Mouse (Mus musculus) megakaryocyte, adult 5-6 weeks (primary cell): ENCODE results near the gene Dop1b. TPM values are rescaled to one million over a fixed set of nuclear protein-coding genes. Genes with fewer than 3 reads are reported as not detected.
"Not testable (repeated sequence)": the region's sequence is repeated elsewhere in the genome, so short reads cannot be mapped to it uniquely, and the experiment has no call there.

Experiments
- ATAC-seq: 2 replicates; pipeline ENCODE4 v1.8.0; 2016; ENCODE audit warnings: mild to moderate bottlenecking, inconsistent platforms; ENCODE audit not compliant: poor library complexity, severe bottlenecking
- total RNA-seq, 2 experiments: library from RNA; stranded (forward) in 1 of 2; stranded (reverse) in 1 of 2; fragments of 153-499, 151-499 nt in 1 of 2; fragments of 221-1000, 200-1000 nt in 1 of 2; gene quantifications; 2 replicates each; pipeline versions ENCODE4 v1.2.3 to v1.2.4; 2015 to 2017

The Dop1b gene
- total RNA-seq, 2 experiments from 2014 or later: 10.5 to 20.3 TPM

DNA sequence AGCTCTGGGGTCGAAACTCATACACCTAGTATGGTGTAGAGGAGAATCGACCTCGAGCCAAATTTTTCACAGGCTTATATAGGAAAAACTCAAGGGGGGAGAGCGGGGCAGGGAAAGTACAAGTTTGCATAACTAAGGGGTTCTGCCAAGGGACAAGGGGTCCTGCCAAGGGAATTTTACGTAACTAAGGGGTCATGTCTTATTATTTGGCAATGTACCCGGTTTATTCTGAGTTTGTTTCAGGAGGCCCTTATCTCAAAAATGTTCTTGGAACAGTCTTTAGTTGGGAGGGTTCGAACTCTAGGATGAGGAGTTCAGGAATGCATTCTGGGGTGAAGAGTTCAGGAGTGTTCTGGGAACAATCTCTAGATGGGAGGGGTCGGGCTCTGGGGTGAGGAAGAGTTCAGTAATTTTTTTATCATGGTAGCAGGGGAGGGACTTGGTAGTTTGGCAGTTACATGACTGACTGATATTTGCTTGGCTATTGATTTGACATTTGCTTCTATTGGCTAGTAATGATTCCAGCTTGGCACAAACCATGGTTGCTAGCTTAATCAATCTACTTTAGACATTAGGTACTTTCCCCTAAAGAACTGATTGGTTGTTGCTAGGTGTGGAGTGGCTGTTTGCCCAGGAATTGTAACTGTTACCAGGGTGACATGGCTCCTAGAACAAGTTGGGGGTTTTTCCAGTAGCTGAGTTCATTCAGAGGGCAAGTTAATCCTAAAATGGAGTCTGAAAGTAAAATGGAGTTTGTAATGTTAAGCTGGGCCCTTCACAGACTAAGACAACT, 110.9 kb downstream of the Dop1b start:
- not testable (repeated sequence) for ATAC-seq

DNA sequence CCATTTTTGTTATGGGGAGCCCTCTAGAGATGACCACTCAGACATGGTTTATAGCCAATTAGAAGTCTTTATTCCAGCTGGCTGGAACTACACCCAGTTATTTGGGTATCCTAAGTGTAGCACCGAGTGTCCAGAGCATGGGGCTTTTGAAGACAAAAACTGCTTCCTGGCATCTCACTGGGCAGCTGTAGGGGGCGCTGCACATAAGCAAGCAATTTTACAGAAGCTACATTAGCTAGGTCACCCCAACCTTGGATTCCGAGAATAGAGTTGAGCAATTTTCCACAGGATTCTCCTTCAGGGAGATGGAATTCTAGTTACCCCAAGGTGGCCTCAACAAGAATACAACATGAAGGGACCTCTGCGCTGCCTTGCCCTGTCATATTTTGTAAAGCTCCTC, 113.1 kb downstream of the Dop1b start:
- ATAC-seq: 0 out of 2 replicates have a peak, but pooled peaks have one; percentile 40

DNA sequence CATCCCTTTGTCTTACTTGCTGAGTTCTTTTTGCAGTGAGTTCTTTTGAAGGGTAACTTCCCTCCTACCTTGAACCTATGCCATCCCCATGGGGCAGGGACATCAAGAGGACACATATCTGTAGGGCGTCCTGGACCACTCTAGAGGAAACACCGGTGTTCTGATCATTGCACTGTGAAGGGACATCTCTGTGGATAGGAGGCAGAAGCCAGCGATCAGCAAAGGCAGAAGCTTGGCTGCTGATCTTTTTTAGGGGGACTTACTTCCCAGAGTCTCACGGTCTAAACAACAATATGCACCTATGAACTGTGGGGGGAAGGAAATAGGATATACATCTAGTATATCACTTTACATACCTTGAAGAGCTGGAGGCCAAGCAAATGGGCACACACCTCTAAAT, 113.8 kb downstream of the Dop1b start:
- ATAC-seq: no peak

DNA sequence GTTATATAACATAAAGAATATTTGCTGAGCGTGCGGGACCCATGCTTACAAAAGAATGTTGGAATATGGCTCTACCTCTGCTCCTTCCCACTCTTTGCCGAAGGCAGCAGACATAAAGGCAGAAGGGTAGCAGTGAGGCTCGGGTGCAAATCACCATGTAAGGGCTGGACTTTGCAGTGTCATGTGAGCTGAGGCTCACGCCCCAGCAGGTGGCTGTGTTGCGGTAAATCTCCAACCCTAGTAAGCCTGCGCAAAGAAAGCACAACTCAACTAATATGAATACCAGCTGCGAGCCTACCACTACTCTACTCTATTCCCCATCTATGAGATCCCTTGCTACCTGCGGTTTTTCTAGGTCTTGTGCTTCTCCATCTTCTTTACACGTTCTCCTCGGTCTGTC, 114.3 kb downstream of the Dop1b start:
- no peak for ATAC-seq

DNA sequence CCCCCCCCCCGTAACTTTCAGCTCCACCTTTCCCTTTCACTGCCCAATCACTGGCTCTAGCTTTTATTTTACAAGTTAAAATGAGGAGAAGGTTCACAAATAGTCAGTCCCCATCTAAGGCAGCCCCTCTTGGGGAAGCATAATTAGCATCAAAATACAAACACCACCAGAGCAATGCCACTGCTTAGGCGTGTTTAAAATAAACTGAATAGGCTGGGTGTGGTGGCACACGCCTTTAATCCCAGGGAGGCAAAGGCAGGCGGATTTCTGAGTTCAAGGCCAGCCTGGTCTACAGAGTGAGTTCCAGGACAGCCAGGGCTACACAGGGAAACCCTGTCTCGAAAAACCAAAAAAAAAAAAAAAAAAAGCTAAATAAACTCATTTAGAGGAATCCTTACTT, 114.8 kb downstream of the Dop1b start:
- ATAC-seq: not testable (repeated sequence)

DNA sequence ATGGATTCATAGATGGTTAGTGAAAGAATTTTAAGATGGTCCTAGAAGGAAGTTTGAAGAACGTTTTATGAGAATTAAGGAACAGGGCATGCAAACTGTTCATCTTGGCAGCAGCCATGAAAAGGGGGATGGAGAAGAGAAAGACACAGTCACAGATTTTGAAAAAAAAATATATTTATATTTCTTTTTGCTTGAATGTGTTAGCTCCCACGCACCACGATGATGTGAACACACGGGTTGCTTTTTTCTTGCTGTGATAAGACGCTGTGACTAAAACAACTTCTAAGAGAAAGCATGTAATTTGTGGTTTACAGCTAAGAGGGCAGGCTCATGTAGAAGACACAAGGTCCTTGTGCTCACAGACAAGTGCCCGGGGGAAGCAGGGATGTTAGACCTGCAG, 115.2 kb downstream of the Dop1b start:
- no peak for ATAC-seq

DNA sequence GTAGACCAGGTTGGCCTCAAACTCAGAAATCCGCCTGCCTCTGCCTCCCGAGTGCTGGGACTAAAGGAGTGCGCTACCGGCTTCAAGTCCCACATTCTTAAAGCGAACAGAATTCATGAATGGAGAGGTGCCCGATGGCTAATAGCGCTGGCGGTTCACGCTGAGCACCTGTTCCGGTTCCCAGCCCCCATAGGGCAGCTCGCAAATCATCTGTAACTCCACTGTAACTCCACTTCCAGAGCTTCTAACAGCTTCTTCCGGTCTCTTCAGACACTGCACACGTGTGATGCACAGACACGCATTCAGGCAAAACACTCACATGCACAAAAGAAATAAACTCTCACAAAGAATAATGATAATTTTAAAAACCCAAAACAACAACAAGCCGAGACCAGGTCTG, 117.8 kb downstream of the Dop1b start:
- no peak for ATAC-seq

DNA sequence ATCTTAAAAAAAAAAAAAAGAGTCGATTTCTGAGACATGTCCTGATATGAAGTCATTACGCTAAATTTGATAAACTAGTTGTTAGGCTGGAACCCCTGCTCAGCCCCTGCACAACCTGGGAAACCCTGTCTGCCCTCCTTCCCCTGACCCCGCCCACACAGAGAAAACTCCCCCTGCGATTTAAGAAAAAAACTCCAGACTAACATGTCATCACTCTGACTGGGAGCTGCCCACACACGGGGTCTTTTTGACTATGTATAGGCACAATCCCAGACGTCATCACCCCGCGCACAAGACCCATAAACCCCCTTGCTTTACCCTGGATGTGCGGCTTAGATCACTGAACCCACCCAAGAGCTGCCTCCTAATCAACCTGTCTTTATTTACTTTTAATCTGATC, 118.4 kb downstream of the Dop1b start:
- ATAC-seq: no peak

DNA sequence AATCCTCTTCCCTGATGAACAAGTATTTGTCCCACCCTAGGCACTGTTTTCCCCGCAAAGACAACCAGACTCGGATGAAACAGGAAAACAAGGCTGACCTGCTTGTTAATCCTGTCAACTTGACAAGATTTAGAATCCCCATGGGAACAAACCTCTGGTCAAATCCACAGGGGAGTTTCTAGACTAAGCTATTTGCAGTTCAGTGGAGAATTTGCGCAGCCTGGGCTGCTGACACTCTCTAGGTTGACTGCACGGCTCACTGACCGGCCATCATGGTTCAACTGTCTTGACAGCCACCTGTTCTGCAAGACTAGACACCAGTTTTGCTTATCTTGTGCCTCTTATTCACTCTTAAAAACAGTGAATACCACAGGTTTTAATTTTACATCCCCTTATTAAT, 119.2 kb downstream of the Dop1b start:
- ATAC-seq: no peak

DNA sequence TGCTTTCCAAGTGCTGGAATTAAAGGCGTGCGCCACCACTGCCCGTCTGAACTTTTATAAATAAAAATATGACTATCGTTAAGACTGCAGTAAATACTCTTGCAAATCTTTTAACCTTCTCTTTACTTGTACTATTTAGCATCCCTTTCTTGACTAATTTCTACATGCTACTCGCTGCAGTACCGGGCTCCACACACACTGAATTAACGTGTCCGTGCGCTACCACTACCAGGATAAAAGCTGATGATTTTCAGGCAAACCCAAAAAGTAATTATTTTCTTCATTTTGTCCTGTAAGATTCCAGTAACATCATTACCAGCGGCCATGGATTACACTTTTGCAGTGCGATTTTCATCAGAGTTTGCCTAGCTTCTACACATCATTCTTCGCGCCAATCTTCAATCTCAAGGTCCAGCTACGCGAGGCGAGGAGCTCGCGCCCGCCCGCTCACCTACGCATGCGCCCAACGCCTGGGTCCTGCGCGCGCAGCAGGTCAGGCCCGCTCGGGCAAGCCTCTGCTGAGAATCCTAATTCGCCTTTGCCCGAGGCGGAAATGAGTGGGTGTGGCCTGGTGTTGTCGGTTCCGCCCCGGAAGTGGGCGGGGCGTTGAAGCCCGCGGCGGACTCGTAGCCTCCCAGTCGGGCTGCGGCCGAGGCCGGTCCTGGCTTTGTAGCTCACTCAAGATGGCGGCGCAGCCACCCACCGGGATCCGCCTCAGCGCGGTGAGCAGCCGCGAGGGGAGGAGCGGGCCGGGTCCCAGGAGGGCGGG, 120.1 kb downstream of the Dop1b start, which contains the start of gene Morc3:
Morc3 (plus strand) TSS at position 495 of the 769 bp plus-strand sequence.
- peak; percentile 92 for ATAC-seq

DNA sequence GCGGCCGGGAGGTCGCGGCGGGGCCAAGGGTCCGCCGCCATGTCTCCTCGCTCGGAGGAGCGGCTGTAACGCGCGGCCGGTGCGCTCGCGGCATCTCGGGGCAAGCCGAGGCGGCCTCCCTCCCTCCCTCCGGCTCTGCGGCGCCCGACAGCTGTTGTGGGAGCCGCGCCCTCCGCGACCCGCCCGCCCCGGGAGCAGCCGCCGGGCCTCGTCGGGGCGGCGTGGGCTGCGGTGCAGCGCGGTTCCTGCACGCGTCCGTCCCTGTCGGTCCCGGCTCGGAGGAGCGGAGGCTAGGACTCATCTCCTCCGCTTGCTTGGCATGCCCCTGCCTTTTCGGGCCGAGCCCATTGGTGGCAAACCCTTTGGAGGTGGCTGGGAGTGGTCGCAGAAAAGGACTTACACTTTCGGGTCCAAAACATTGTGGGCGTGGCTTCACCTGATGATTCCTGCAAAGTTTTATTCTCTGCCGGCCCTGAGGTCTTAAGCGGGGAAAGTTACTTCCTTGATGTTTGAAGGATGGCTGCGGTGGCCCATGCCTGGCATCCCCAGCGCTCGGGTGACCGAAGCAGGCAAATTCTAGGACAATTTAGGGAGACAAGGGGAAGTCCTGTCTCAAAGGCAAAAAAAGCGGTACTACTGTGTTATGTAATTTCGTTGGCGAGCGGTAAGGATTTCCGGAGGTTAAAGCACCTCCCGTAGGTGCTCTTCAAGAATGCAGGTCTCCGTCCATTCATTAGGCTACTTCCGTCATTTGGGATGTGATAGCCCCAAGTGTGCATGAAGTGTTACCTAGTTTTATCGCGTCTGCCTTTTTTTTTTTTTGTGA, 121.0 kb downstream of the Dop1b start:
- peak; percentile 64 for ATAC-seq

DNA sequence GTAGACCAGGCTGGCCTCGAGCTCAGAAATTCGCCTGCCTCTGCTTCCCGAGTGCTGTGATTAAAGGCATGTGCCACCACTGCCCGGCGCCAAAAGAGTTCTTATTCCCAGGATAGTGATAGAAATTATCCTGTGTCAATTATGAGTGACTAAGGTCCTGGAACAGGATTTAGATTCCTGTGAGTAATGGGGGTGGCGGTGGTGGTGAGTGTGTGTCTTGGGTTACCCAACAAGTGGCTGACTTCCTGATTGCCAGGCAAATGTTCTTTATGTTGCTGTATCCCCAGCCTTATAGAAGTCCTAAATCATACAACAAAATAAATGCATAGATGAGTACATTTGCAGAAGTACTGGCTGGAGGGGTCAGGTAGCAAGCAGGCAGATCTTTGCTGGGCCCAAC, 121.8 kb downstream of the Dop1b start:
- peak; percentile 36 for ATAC-seq

DNA sequence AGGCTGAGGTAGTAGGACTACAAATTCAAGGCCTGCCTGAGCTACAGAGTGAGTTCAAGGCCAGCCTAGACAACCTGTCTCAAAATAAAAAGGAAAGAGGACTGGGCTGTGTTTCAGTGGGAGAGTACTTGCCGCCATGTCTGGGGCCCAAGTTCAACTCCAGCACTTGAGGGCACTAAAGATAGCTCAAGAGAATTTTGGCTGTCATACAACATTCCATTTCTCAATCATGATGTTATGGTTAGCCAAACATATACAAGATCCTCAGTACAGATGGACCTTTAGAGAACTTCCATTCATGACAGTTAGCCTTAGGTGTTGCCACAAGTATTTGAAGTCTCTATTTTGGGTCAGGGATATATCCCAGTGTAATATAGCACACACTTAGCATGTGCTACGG, 122.4 kb downstream of the Dop1b start:
- no peak for ATAC-seq

DNA sequence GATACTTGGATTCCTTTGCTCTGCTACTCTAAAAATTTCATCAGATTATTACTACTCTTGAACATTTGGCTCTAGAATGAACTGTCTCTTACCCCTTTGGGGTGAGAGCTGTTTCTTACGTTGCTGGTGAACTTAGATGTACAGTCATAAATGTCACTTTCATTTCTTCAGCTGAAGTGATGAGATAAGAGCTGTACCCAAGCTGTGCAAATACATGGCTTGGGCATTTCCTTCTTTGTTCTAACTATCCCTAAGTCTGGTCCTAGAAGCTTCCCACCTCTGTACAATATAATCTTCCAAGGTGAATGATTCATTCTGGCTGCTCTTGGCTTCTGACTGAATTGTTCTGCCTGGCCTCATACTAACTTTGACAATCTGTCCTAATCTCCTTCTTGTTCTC, 127.3 kb downstream of the Dop1b start:
- no peak for ATAC-seq

DNA sequence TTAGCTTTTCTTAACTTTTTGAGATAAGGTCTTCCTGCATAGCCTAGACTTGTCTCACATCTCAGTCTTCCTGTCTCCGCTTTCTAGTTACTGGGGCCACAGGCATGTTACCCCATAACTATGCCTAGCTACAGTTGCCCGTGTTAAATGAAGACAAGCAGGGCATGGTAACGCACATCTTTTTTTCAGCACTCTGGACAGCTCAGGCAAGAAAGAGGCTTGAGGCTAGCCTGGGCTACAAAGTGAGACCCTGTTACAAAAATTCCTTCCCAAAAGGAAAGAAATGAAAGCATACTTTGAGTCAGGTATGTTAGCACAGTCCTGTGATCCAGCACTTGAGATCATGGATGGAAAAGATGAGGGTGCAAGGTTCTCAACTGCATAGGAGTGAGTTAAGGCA, 138.8 kb downstream of the Dop1b start:
- ATAC-seq: no peak

DNA sequence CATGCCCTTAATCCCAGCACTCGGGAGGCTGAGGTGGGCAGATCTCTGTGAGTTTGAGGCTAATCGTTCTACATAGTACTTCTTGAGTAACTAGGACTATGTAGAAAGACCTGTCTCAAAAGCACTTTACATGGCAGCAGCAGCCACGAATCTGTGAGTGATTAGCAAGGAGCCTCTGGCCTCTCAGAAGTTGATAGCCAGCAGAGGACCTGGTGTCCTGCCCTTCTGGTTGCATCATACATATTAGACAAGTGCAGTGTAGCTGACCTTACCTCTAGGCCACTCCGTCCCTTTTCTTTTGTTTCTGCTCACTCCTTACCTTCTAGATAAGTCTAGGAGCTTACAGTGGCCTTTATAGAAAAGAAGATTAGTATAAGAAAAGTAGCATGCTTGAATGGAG, 148.3 kb downstream of the Dop1b start:
- ATAC-seq: no peak

Other genes starting within 250 kb of the Dop1b start
- gene Setd4, start 107.8 kb upstream of the Dop1b start, total RNA-seq (2015): 3.9 and 6.7 TPM in 2 replicates
- 1.9 and 2.7 TPM in 2 replicates for gene Setd4, start 107.8 kb upstream of the Dop1b start, total RNA-seq (2017)
- gene Cbr1, start 106.1 kb upstream of the Dop1b start, total RNA-seq (2015): 3.2 and 4.8 TPM in 2 replicates
- 4.8 and 6.6 TPM in 2 replicates for gene Cbr1, start 106.1 kb upstream of the Dop1b start, total RNA-seq (2017)
- not detected in 2 replicates for gene Gm5678, start 83.8 kb upstream of the Dop1b start, total RNA-seq (2015)
- not detected in 2 replicates for gene Gm5678, start 83.8 kb upstream of the Dop1b start, total RNA-seq (2017)
- 0.83 and 1.8 TPM in 2 replicates for gene Cbr3, start 28.7 kb upstream of the Dop1b start, total RNA-seq (2015)
- 0.73 and 1.3 TPM in 2 replicates for gene Cbr3, start 28.7 kb upstream of the Dop1b start, total RNA-seq (2017)
- gene Morc3, start 120.2 kb downstream of the Dop1b start, total RNA-seq (2015): 123 and 137 TPM in 2 replicates
- gene Morc3, start 120.2 kb downstream of the Dop1b start, total RNA-seq (2017): 216 and 248 TPM in 2 replicates
- gene Chaf1b, start 172.0 kb downstream of the Dop1b start, total RNA-seq (2015): 19.6 and 25.9 TPM in 2 replicates
- gene Chaf1b, start 172.0 kb downstream of the Dop1b start, total RNA-seq (2017): 28.1 and 30.4 TPM in 2 replicates